Mouse (Mus musculus): ENCODE measurements around the gene Hipk4. TPM values are rescaled to one million over a fixed set of nuclear protein-coding genes. Genes with fewer than 3 reads are reported as not detected.
A peak's percentile ranks its signal among the peaks of the same experiment; 100 is the strongest.

The Hipk4 gene
- polyA plus RNA-seq, 1 experiment from 2014 or later, result 0.10 TPM

GRCm38 (mm10) chr7:27506765-27507370 is 16.2 kb upstream of the Hipk4 start:
- H3K36me3 ChIP-seq (ENCODE audit: control insufficient read depth, insufficient read depth), result no peaks in the 10 kb centered on the region
- no peak for ATAC-seq
- 47% methylated on average over 9 of the region's 9 CpGs for WGBS
- peak overlapping the region; percentile 89 for H3K4me2 ChIP-seq (replicated peaks; ENCODE audit: low read depth)
- peak overlapping the region; percentile 67; the same call in 1 of the 2 replicates for H3K9ac ChIP-seq (ENCODE audit: low read depth, low read length)
- peak overlapping the region; percentile 62 for H3K4me3 ChIP-seq (ENCODE audit: low read depth, low read length)
- no peaks in the 10 kb centered on the region for H3K9me3 ChIP-seq (ENCODE audit: control insufficient read depth)
- peaks cover 4% of the 10 kb centered on the region; the same call in 1 of the 2 replicates for H3K4me1 ChIP-seq (replicated peaks; ENCODE audit: control insufficient read depth, insufficient read depth, low read length)
- TF ChIP-seq CTCF (IDR thresholded peaks at IDR 0.05; ENCODE audit: low read depth), result no peak
- H3K27ac ChIP-seq (ENCODE audit: low read depth, low read length), result no peak overlapping the region
- no peaks in the 10 kb centered on the region for H3K27me3 ChIP-seq (replicated peaks; ENCODE audit: control insufficient read depth, insufficient read depth, low read length)

- Histone ChIP-seq H3K4me1 (replicated peaks; ENCODE audit: control insufficient read depth, insufficient read depth, low read length) (peaks cover 2% of the 10 kb centered on the region; the same call in 1 of the 2 replicates), H3K27me3 (replicated peaks; ENCODE audit: control insufficient read depth, insufficient read depth, low read length) (no peaks in the 10 kb centered on the region), H3K4me3 (ENCODE audit: low read depth, low read length) (peak overlapping the region; percentile 62), H3K27ac (ENCODE audit: low read depth, low read length) (peak overlapping the region; percentile 98), H3K4me2 (replicated peaks; ENCODE audit: low read depth) (peak overlapping the region; percentile 89), H3K9me3 (ENCODE audit: control insufficient read depth) (no peaks in the 10 kb centered on the region), H3K36me3 (ENCODE audit: control insufficient read depth, insufficient read depth) (no peaks in the 10 kb centered on the region), H3K9ac (ENCODE audit: low read depth, low read length) (peak overlapping the region; percentile 67)
- under 1% methylated on average over 54 of the region's 54 CpGs for WGBS
- peak; percentile 95 for ATAC-seq
- peak; percentile 56 for TF ChIP-seq CTCF (IDR thresholded peaks at IDR 0.05; ENCODE audit: low read depth)
These were observed 15.1 kb upstream of the Hipk4 start for GRCm38 (mm10) chr7:27507711-27508647.

- Histone ChIP-seq H3K4me1 (replicated peaks; ENCODE audit: control insufficient read depth, insufficient read depth, low read length) (no peaks in the 10 kb centered on the region), H3K4me3 (ENCODE audit: low read depth, low read length) (peak overlapping the region; percentile 62), H3K27ac (ENCODE audit: low read depth, low read length) (peak overlapping the region; percentile 98), H3K27me3 (replicated peaks; ENCODE audit: control insufficient read depth, insufficient read depth, low read length) (no peaks in the 10 kb centered on the region), H3K9me3 (ENCODE audit: control insufficient read depth) (no peaks in the 10 kb centered on the region), H3K9ac (ENCODE audit: low read depth, low read length) (peak overlapping the region; percentile 48), H3K36me3 (ENCODE audit: control insufficient read depth, insufficient read depth) (no peaks in the 10 kb centered on the region), H3K4me2 (replicated peaks; ENCODE audit: low read depth) (peak overlapping the region; percentile 89)
- peak; percentile 72 for ATAC-seq
- WGBS, result 14% methylated on average over 6 of the region's 6 CpGs
- TF ChIP-seq CTCF (IDR thresholded peaks at IDR 0.05; ENCODE audit: low read depth), result peak; percentile 88
These were observed 14.4 kb upstream of the Hipk4 start for GRCm38 (mm10) chr7:27508648-27509005.

- no peak overlapping the region for H3K4me3 ChIP-seq (ENCODE audit: low read depth, low read length)
- no peak for ATAC-seq
- no peak overlapping the region for H3K9ac ChIP-seq (ENCODE audit: low read depth, low read length)
- 95% methylated on average over 2 of the region's 2 CpGs for WGBS
- H3K36me3 ChIP-seq (ENCODE audit: control insufficient read depth, insufficient read depth), result no peaks in the 10 kb centered on the region
- no peak overlapping the region for H3K4me2 ChIP-seq (replicated peaks; ENCODE audit: low read depth)
- H3K27me3 ChIP-seq (replicated peaks; ENCODE audit: control insufficient read depth, insufficient read depth, low read length), result no peaks in the 10 kb centered on the region
- H3K27ac ChIP-seq (ENCODE audit: low read depth, low read length), result no peak overlapping the region
- H3K9me3 ChIP-seq (ENCODE audit: control insufficient read depth), result no peaks in the 10 kb centered on the region
- no peaks in the 10 kb centered on the region for H3K4me1 ChIP-seq (replicated peaks; ENCODE audit: control insufficient read depth, insufficient read depth, low read length)
- no peak for TF ChIP-seq CTCF (IDR thresholded peaks at IDR 0.05; ENCODE audit: low read depth)
These were observed 12.3 kb upstream of the Hipk4 start for GRCm38 (mm10) chr7:27510809-27511208.

GRCm38 (mm10) chr7:27514961-27515360 is 8.1 kb upstream of the Hipk4 start:
- no peak for TF ChIP-seq CTCF (IDR thresholded peaks at IDR 0.05; ENCODE audit: low read depth)
- no peaks in the 10 kb centered on the region for H3K9me3 ChIP-seq (ENCODE audit: control insufficient read depth)
- no peaks in the 10 kb centered on the region for H3K27me3 ChIP-seq (replicated peaks; ENCODE audit: control insufficient read depth, insufficient read depth, low read length)
- H3K9ac ChIP-seq (ENCODE audit: low read depth, low read length), result no peak overlapping the region
- ATAC-seq, result no peak
- H3K4me2 ChIP-seq (replicated peaks; ENCODE audit: low read depth), result no peak overlapping the region
- 71% methylated on average over 9 of the region's 9 CpGs for WGBS
- H3K27ac ChIP-seq (ENCODE audit: low read depth, low read length), result no peak overlapping the region
- no peak overlapping the region for H3K4me3 ChIP-seq (ENCODE audit: low read depth, low read length)
- H3K4me1 ChIP-seq (replicated peaks; ENCODE audit: control insufficient read depth, insufficient read depth, low read length), result no peaks in the 10 kb centered on the region
- H3K36me3 ChIP-seq (ENCODE audit: control insufficient read depth, insufficient read depth), result 0 out of 2 replicates have a peak, but pooled peaks cover 3% of the 10 kb centered on the region

GRCm38 (mm10) chr7:27518314-27518713 is 4.8 kb upstream of the Hipk4 start:
- 83% methylated on average over 9 of the region's 9 CpGs for WGBS
- no peaks in the 10 kb centered on the region for H3K4me1 ChIP-seq (replicated peaks; ENCODE audit: control insufficient read depth, insufficient read depth, low read length)
- no peak for TF ChIP-seq CTCF (IDR thresholded peaks at IDR 0.05; ENCODE audit: low read depth)
- no peak for ATAC-seq
- H3K9me3 ChIP-seq (ENCODE audit: control insufficient read depth), result no peaks in the 10 kb centered on the region
- no peak overlapping the region for H3K9ac ChIP-seq (ENCODE audit: low read depth, low read length)
- no peak overlapping the region for H3K27ac ChIP-seq (ENCODE audit: low read depth, low read length)
- H3K27me3 ChIP-seq (replicated peaks; ENCODE audit: control insufficient read depth, insufficient read depth, low read length), result no peaks in the 10 kb centered on the region
- no peak overlapping the region for H3K4me3 ChIP-seq (ENCODE audit: low read depth, low read length)
- H3K36me3 ChIP-seq (ENCODE audit: control insufficient read depth, insufficient read depth), result 0 out of 2 replicates have a peak, but pooled peaks cover 6% of the 10 kb centered on the region
- H3K4me2 ChIP-seq (replicated peaks; ENCODE audit: low read depth), result no peak overlapping the region

Measured in intestine, postnatal 0 days (tissue).